Mouse (Mus musculus) heart, embryonic 11.5 days (tissue): ENCODE measurements at regions not wholly inside any gene's neighbourhood (a gene's known extent, or its start where the extent isn't known, plus 50 kb on each side); places are given as distances from the start of the nearest gene placed in this dataset. TPM values are rescaled to one million over a fixed set of nuclear protein-coding genes. Genes with fewer than 3 reads are reported as not detected.
A peak's percentile ranks its signal among the peaks of the same experiment; 100 is the strongest.

ENCODE experiments used
- ATAC-seq: fragments of 200-750 bp; cut with Nextera tagmentation; replicated peaks from 2 replicates; pipeline ENCODE4 v1.8.0; 2017; ENCODE audit warnings: moderate library complexity; ENCODE audit not compliant: insufficient number of reproducible peaks, low FRiP score, low TSS enrichment
- H3K27ac ChIP-seq: fragments of 300-500 bp; sonication (generic); 2 replicates; pipeline ENCODE4 v1.5.1; 2014; ENCODE audit warnings: mild to moderate bottlenecking, low read depth, low read length
- H3K27me3 ChIP-seq: fragments of 300-500 bp; sonication (generic); 2 replicates; pipeline ENCODE4 v1.6.1; 2014; ENCODE audit warnings: mild to moderate bottlenecking, low read length, mixed read lengths; ENCODE audit not compliant: control insufficient read depth, insufficient read depth
- H3K36me3 ChIP-seq: fragments of 300-500 bp; sonication (generic); 2 replicates; pipeline ENCODE4 v1.6.1; 2014; ENCODE audit warnings: mild to moderate bottlenecking, low read length, moderate library complexity, mixed read lengths; ENCODE audit not compliant: control insufficient read depth, insufficient read depth
- H3K4me1 ChIP-seq: fragments of 300-500 bp; sonication (generic); 2 replicates; pipeline ENCODE4 v1.6.1; 2014; ENCODE audit warnings: low read length; ENCODE audit not compliant: control insufficient read depth, insufficient read depth
- H3K4me2 ChIP-seq: fragments of 300-500 bp; sonication (generic); 2 replicates; pipeline ENCODE4 v1.6.1; 2014; ENCODE audit warnings: mild to moderate bottlenecking, moderate library complexity
- H3K4me3 ChIP-seq: fragments of 300-500 bp; sonication (generic); 2 replicates; pipeline ENCODE4 v1.5.1; 2014; ENCODE audit warnings: low read depth, low read length
- H3K9ac ChIP-seq: fragments of 300-500 bp; sonication (generic); 2 replicates; pipeline ENCODE4 v1.6.1; 2014; ENCODE audit warnings: mild to moderate bottlenecking, low read depth, low read length, moderate library complexity
- H3K9me3 ChIP-seq: fragments of 300-500 bp; sonication (generic); replicated peaks from 2 replicates; pipeline ENCODE4 v1.6.1; 2016; ENCODE audit warnings: low read length; ENCODE audit not compliant: control insufficient read depth
- WGBS: fragments of 180-500 bp; shearing (Covaris S2); extraction: QIAGEN DNeasy Blood & Tissue Kit; methylation state at CpG from one replicate; pipeline ENCODE4 v1.1.7; 2014; ENCODE audit not compliant: insufficient replicate concordance; 5-methylcytosine and 5-hydroxymethylcytosine counted together
- microRNA-seq: library from miRNA; unstranded; fragments of <30 nt; microRNA quantifications from one replicate; pipeline ENCODE4, GENCODE M21; 2016; ENCODE audit warnings: borderline number of aligned reads

DNA sequence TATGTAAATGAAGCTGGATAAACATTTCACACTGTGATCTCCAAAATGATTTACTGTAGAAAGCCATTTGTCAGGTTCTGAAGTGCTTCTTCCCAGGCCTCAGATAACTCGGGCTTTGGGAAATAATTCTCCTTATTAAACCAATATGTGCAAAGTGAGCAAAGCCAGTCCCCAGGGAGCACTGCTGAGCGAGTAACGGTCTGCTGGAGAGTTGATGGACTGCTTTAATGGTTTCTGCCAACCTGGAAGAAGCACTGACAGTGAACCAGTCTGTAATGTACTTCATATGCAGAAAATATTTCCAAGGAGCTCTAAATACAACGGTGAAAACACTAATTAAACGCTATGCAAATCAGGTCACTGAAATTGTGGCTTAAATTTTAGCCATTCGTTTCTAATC is 118.1 kb upstream of the Sema3a start:
- Histone ChIP-seq H3K4me3 (no peak overlapping the region), H3K9me3 (no peaks in the 10 kb centered on the region), H3K27me3 (no peaks in the 10 kb centered on the region), H3K27ac (no peak overlapping the region), H3K36me3 (no peaks in the 10 kb centered on the region), H3K4me1 (no peaks in the 10 kb centered on the region), H3K4me2 (no peak overlapping the region), H3K9ac (no peak overlapping the region)
- 73% methylated on average over 6 of the region's 6 CpGs for WGBS
- ATAC-seq: no peak

DNA sequence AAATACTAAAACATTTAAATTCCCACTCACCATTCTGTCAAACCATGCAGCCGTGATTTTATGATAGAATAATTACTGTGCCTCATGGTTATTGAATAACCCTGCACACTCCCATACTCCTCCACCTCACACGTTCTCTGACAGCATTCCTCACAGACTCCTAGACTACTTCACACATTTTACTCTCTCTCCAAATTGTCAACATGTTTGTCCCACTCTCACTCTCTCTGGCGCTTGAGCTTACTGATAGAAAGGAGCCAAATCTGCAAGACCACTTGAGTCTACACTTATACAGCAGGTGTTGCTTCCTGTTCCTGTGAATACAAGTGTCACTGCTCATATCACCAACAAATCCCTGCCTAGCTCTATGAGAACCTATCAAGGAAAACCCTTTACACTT is 102.9 kb upstream of the Sema3a start:
- H3K4me3 ChIP-seq: no peak overlapping the region
- H3K36me3 ChIP-seq: no peaks in the 10 kb centered on the region
- WGBS: 32% methylated on average over 3 of the region's 3 CpGs
- H3K4me2 ChIP-seq: no peak overlapping the region
- H3K9ac ChIP-seq: no peak overlapping the region
- no peak overlapping the region for H3K27ac ChIP-seq
- H3K4me1 ChIP-seq: no peaks in the 10 kb centered on the region
- H3K9me3 ChIP-seq: 0 out of 2 replicates have a peak, but pooled peaks cover 2% of the 10 kb centered on the region
- H3K27me3 ChIP-seq: peaks cover 6% of the 10 kb centered on the region; the same call in 1 of the 2 replicates
- peak; percentile 67 for ATAC-seq

DNA sequence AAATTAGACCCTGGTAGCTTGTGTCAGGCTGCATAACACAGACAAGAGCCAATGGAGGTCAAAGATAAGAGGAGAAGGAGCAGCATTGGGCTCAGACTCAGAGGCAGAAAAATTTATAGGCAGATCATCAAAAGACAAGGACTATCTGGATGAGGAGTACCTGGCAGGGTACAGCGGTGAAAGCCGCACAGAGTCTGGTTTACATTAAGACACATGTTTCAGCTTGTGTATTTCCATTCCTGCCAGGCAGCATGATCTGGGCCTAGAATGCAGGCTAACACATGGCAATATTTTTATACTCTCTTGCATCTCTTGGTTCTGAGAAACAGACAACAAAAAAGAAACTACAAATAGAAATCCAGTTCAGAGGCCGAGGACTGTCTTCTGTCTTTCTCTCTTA is 91.9 kb upstream of the Sema3a start:
- Histone ChIP-seq H3K36me3 (no peaks in the 10 kb centered on the region), H3K4me1 (no peaks in the 10 kb centered on the region), H3K9me3 (no peaks in the 10 kb centered on the region), H3K4me2 (no peak overlapping the region), H3K9ac (no peak overlapping the region), H3K4me3 (no peak overlapping the region), H3K27me3 (no peaks in the 10 kb centered on the region), H3K27ac (no peak overlapping the region)
- 86% methylated on average over 3 of the region's 3 CpGs for WGBS
- no peak for ATAC-seq

DNA sequence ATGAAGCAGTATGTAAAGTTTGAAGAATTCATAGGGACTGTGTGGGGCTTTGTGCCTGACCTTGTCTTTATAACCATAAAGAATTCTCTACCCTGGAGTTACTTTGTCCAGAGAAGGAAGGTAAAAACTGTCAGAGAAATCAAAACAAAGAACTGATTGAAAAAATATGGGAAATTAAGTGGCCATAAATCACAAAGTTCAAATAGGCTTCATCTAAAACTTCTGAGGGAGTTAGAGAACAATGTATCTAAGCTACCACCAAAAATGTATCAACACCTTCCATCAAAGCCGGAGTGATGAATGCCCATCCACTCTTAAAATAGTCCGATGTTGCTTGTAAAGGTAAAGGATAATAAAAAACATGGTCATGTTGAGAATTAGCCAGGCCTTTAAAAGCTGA is 89.1 kb upstream of the Sema3a start:
- no peaks in the 10 kb centered on the region for H3K36me3 ChIP-seq
- no peak overlapping the region for H3K27ac ChIP-seq
- ATAC-seq: no peak
- H3K27me3 ChIP-seq: no peaks in the 10 kb centered on the region
- 80% methylated on average over 2 of the region's 2 CpGs for WGBS
- no peaks in the 10 kb centered on the region for H3K4me1 ChIP-seq
- H3K4me3 ChIP-seq: no peak overlapping the region
- no peaks in the 10 kb centered on the region for H3K9me3 ChIP-seq
- no peak overlapping the region for H3K9ac ChIP-seq
- H3K4me2 ChIP-seq: no peak overlapping the region

DNA sequence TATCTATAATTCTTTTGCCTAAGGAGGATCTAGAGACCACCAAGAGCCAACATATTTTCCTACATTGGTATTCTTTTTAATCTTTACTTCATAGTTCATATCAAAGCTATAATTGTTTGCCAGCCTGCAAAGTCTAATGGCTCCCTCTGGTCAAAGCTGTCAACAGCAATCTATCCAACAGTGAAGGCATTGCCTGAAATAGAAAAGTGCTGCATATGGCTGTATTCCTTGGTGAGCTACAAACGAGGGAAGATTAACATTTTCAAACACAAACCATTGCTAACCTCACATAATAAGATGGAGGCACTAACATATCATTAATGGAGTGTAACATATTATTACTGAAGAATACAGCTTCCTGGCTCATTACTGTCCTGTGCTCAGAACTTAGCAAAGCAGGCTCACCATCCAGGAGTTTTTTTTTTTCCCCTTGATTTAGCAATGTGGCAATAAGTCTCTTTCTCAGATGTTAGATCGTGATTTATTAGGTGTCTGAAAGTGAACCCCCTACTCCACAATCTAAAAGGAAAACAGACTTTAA is 66.3 kb upstream of the Sema3a start:
- Histone ChIP-seq H3K9me3 (no peaks in the 10 kb centered on the region), H3K36me3 (no peaks in the 10 kb centered on the region), H3K27ac (no peak overlapping the region), H3K4me3 (no peak overlapping the region), H3K27me3 (no peaks in the 10 kb centered on the region), H3K4me1 (no peaks in the 10 kb centered on the region), H3K9ac (no peak overlapping the region), H3K4me2 (no peak overlapping the region)
- ATAC-seq: no peak
- 50% methylated on average over 2 of the region's 2 CpGs for WGBS

DNA sequence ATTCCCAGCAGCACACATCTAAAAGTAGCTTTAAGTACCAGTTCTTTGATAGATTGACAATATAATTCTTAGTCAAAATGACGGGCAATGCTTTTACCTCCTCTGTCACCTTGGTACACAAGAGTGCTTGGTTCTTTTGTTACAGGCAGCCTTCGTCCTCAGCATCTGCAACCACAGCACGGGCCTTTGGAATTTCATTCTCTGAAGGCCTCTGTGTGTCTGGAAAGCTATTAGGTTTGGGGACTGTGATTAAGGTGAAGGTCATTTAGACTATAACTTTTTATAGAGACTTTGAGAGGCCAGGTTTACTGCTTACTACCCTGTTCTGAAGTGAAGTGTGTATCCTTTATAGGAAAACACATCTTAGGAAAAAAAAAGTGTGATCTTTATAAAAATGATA is 58.3 kb upstream of the Sema3a start:
- H3K4me1 ChIP-seq: no peaks in the 10 kb centered on the region
- ATAC-seq: no peak
- WGBS: 50% methylated on average over 3 of the region's 3 CpGs
- H3K9me3 ChIP-seq: no peaks in the 10 kb centered on the region
- no peaks in the 10 kb centered on the region for H3K27me3 ChIP-seq
- no peaks in the 10 kb centered on the region for H3K36me3 ChIP-seq
- H3K4me3 ChIP-seq: no peak overlapping the region
- no peak overlapping the region for H3K4me2 ChIP-seq
- H3K9ac ChIP-seq: no peak overlapping the region
- no peak overlapping the region for H3K27ac ChIP-seq

Small RNAs in the stretch of these regions (microRNA-seq; reads per million reads assigned to microRNA genes)
- gene Gm23243: not detected
